Mouse (Mus musculus) olfactory bulb, adult 2 months (tissue): ENCODE measurements around the gene Avpi1.

ENCODE experiments used
- CTCF ChIP-seq: fragments of 200-500 bp; IDR thresholded peaks from 2 replicates; pipeline ENCODE4 v1.5.1; 2012; ENCODE audit warnings: low read depth, mild to moderate bottlenecking, low read length, moderate library complexity; ENCODE audit not compliant: insufficient read depth
- POLR2A ChIP-seq: fragments of 200-500 bp; IDR thresholded peaks from 2 replicates; pipeline ENCODE4 v1.6.1; 2012; ENCODE audit warnings: mild to moderate bottlenecking, low read depth, low read length, moderate library complexity; ENCODE audit not compliant: insufficient read depth

- TF ChIP-seq CTCF (no peak), POLR2A (no peak)
Measured at GRCm38 (mm10) chr19:42075051-42075450, 53.8 kb downstream of the Avpi1 start.
